Mouse (Mus musculus) myocyte (in vitro differentiated cells): ENCODE results near the gene Hdac7. TPM values are rescaled to one million over a fixed set of nuclear protein-coding genes. Genes with fewer than 3 reads are reported as not detected.

ENCODE experiments used
- H3K27me3 ChIP-seq: one replicate; pipeline ENCODE4 v1.6.1; 2011; ENCODE audit not compliant: control insufficient read depth, insufficient read depth, insufficient read length
- H3K36me3 ChIP-seq: one replicate; pipeline ENCODE4 v1.6.1; 2011; ENCODE audit not compliant: control insufficient read depth, insufficient read depth
- H3K4me2 ChIP-seq: one replicate; pipeline ENCODE4 v1.6.1; 2011; ENCODE audit warnings: low read depth, control low read depth
- H3K4me3 ChIP-seq: one replicate; pipeline ENCODE4 v1.5.1; 2011; ENCODE audit warnings: mild to moderate bottlenecking, control low read depth, moderate library complexity
- H3K79me2 ChIP-seq: one replicate; pipeline ENCODE4 v1.6.1; 2011; ENCODE audit not compliant: control insufficient read depth, insufficient read depth
- H3ac ChIP-seq: one replicate; pipeline ENCODE4 v1.6.1; 2011; ENCODE audit not compliant: control insufficient read depth, insufficient read length
- CEBPB ChIP-seq: IDR thresholded peaks from 2 replicates; pipeline ENCODE4 v1.6.1; 2011; ENCODE audit warnings: mild to moderate bottlenecking, moderate library complexity; ENCODE audit not compliant: poor library complexity, insufficient read depth, severe bottlenecking
- E2F4 ChIP-seq: IDR thresholded peaks from one replicate; pipeline ENCODE4 v1.6.1; 2011; ENCODE audit warnings: mild to moderate bottlenecking, control low read depth, moderate library complexity; ENCODE audit not compliant: insufficient read depth
- MAX ChIP-seq: IDR thresholded peaks from one replicate; pipeline ENCODE4 v1.6.1; 2011; ENCODE audit warnings: low read depth, mild to moderate bottlenecking, control low read depth
- MYOD1 ChIP-seq, 3 experiments: IDR thresholded peaks; one replicate each; pipeline ENCODE4 v1.6.1; 2011; ENCODE audit warnings: control low read depth in 2 of 3, low read depth in 2 of 3, mild to moderate bottlenecking in 2 of 3, moderate library complexity in 1 of 3; ENCODE audit not compliant: insufficient read length in 2 of 3, control insufficient read depth in 1 of 3
- MYOG ChIP-seq, 3 experiments: IDR thresholded peaks; one replicate each; pipeline ENCODE4 v1.6.1; 2011; ENCODE audit warnings: control low read depth in 2 of 3, low read depth in 2 of 3, mild to moderate bottlenecking in 2 of 3; ENCODE audit not compliant: insufficient read length in 2 of 3, control insufficient read depth in 1 of 3, insufficient read depth in 1 of 3
- POLR2A ChIP-seq: IDR thresholded peaks from one replicate; pipeline ENCODE4 v1.6.1; 2011; ENCODE audit warnings: low read depth, mild to moderate bottlenecking, control low read depth, moderate library complexity; ENCODE audit not compliant: insufficient read length
- POLR2AphosphoS2 ChIP-seq: IDR thresholded peaks from one replicate; pipeline ENCODE4 v1.6.1; 2011; ENCODE audit warnings: low read depth, control low read depth; ENCODE audit not compliant: insufficient read length
- REST ChIP-seq: IDR thresholded peaks from one replicate; pipeline ENCODE4 v1.6.1; 2011; ENCODE audit warnings: mild to moderate bottlenecking, control low read depth, moderate library complexity; ENCODE audit not compliant: insufficient read depth, insufficient read length
- SRF ChIP-seq: IDR thresholded peaks from one replicate; pipeline ENCODE4 v1.6.1; 2011; ENCODE audit warnings: low read depth; ENCODE audit not compliant: control insufficient read depth, insufficient read length
- TCF12 ChIP-seq: IDR thresholded peaks from one replicate; pipeline ENCODE4 v1.6.1; 2011; ENCODE audit warnings: mild to moderate bottlenecking, control low read depth; ENCODE audit not compliant: poor library complexity, insufficient read depth, severe bottlenecking
- TCF3 ChIP-seq: IDR thresholded peaks from one replicate; pipeline ENCODE4 v1.6.1; 2011; ENCODE audit warnings: low read depth, control low read depth; ENCODE audit not compliant: insufficient read length
- USF1 ChIP-seq: IDR thresholded peaks from one replicate; pipeline ENCODE4 v1.6.1; 2011; ENCODE audit warnings: low read depth, mild to moderate bottlenecking, control low read depth, moderate library complexity
- polyA plus RNA-seq: library from polyadenylated mRNA; unstranded; fragments of >200 nt; fragmentation: generic; extraction: Trizol; gene quantifications from one replicate; pipeline ENCODE4 v1.2.1, GENCODE M21; 2012; ENCODE audit warnings: missing spikeins

Hdac7 gene
- polyA plus RNA-seq, 1 experiment: 17.4 TPM

DNA sequence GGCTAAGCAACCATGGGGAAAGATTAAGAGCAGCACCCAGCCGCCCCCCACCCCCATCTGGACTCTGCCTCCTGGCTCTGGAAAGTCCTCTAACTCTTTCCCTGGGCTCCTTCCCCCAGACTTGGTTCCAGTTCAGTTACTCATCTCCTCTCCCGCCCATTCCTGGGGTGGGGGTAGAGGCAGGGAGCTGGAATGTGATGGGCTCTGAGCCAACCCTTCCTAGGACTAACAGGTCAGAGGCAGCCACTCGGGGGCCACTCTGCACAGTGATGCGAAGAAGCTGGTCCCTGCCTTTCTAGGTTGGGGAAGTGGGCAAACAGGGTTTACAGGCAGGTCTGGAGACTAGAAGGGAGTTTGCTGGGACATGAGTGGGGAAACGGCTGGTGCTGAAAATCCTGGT is 71.2 kb downstream of the Hdac7 start:
- no peaks in the 10 kb centered on the region for H3K36me3 ChIP-seq
- H3K4me3 ChIP-seq: no peak overlapping the region
- peaks cover 9% of the 10 kb centered on the region for H3K27me3 ChIP-seq
- TF ChIP-seq POLR2A (no peak), MYOG (IDR thresholded peaks at IDR 0.05; ENCODE audit: control insufficient read depth in 1 of 3, insufficient read depth in 1 of 3, insufficient read length in 2 of 3, low read depth in 2 of 3) (no peak), E2F4 (no peak), POLR2AphosphoS2 (no peak)
- no peaks in the 10 kb centered on the region for H3K79me2 ChIP-seq
- no peak overlapping the region for H3ac ChIP-seq
- peak overlapping the region; percentile 46 for H3K4me2 ChIP-seq

GRCm38 (mm10) chr15:97770280-97770679 is 74.0 kb downstream of the Hdac7 start:
- no peaks in the 10 kb centered on the region for H3K36me3 ChIP-seq
- TF ChIP-seq MYOG (IDR thresholded peaks at IDR 0.05; ENCODE audit: control insufficient read depth in 1 of 3, insufficient read depth in 1 of 3, insufficient read length in 2 of 3, low read depth in 2 of 3): no peak
- H3ac ChIP-seq: no peak overlapping the region
- H3K4me3 ChIP-seq: no peak overlapping the region
- no peaks in the 10 kb centered on the region for H3K79me2 ChIP-seq
- no peak overlapping the region for H3K4me2 ChIP-seq
- H3K27me3 ChIP-seq: peaks cover 23% of the 10 kb centered on the region

DNA sequence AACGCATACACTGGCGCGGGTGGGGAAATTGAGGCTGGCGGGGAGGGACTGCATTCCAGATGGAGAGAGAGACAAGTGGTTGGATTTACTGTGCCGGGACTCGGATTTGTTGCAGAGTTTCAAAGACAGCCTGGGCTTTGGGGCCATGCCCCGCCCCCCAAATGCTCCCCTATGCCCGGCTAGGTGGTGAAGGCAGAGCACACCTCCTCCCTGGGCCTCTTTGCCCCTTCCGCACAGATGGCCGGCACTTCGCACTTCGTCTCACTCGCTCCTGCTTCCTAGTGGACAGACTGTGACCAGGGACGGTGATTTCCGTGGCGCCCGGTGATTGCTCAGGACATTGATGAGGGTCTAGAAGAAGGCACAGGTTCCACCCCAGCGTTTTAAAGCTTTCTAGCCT is 76.1 kb downstream of the Hdac7 start:
- peaks cover 31% of the 10 kb centered on the region for H3K27me3 ChIP-seq
- no peaks in the 10 kb centered on the region for H3K36me3 ChIP-seq
- H3K79me2 ChIP-seq: no peaks in the 10 kb centered on the region
- H3K4me2 ChIP-seq: peak overlapping the region; percentile 86
- peak overlapping the region; percentile 16 for H3K4me3 ChIP-seq
- no peak overlapping the region for H3ac ChIP-seq
- no peak for TF ChIP-seq E2F4
- TF ChIP-seq MYOG (IDR thresholded peaks at IDR 0.05; ENCODE audit: control insufficient read depth in 1 of 3, insufficient read depth in 1 of 3, insufficient read length in 2 of 3, low read depth in 2 of 3): no peak
- TF ChIP-seq TCF3: no peak
- no peak for TF ChIP-seq POLR2A
- TF ChIP-seq TCF12: no peak
- TF ChIP-seq MYOD1 (IDR thresholded peaks at IDR 0.05; ENCODE audit: control insufficient read depth in 1 of 3, insufficient read length in 2 of 3, low read depth in 2 of 3): no peak
- TF ChIP-seq MAX: no peak
- TF ChIP-seq SRF: no peak
- TF ChIP-seq CEBPB: no peak
- no peak for TF ChIP-seq USF1
- TF ChIP-seq REST: no peak
- no peak for TF ChIP-seq POLR2AphosphoS2

- H3ac ChIP-seq: no peak within 1 kb of the TSS
- H3K4me3 ChIP-seq: peak within 1 kb of the TSS; percentile 16
- peak within 1 kb of the TSS; percentile 86 for H3K4me2 ChIP-seq
Observed at GRCm38 (mm10) chr15:97767280-97768186, 76.8 kb downstream of the Hdac7 start, which contains the start of gene Rapgef3. Gene Rapgef3, minus strand, starts transcription at chr15:97767972.

DNA sequence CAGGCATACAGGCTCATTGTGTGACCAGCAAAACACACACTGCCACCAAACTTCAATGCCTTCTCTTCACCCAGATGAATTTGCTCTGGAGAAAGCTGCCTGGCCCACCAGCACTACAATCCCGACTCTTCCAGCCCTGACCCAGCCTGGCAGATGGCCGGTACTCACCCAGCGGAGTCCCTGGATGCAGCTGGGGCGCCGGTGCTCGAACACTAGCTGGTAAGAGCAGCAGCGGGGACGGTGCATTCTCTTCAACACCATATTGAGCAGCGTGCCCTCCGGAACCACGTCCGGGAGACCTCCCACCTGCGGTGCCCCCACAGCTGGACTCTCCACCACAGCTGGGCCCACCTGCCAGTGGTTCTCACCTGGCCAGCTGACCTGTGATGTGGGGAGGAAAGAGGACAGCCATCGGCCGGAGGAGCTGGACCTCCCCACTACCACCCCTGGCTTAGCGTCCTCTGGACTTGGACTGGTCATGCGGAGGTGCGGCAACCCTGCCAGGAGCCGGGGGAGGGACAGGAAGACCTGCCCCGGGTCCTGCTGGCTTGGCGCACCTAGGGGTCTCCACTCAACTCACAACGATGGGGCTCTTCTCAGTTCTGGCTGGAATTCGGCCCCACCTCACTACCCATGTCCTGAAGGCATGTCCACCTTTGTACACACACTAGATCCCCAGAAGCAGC is 77.6 kb downstream of the Hdac7 start:
- no peak overlapping the region for H3ac ChIP-seq
- no peaks in the 10 kb centered on the region for H3K36me3 ChIP-seq
- no peak for TF ChIP-seq USF1
- no peak for TF ChIP-seq POLR2AphosphoS2
- no peak for TF ChIP-seq E2F4
- no peak for TF ChIP-seq SRF
- TF ChIP-seq MYOD1 (IDR thresholded peaks at IDR 0.05; ENCODE audit: control insufficient read depth in 1 of 3, insufficient read length in 2 of 3, low read depth in 2 of 3): no peak
- TF ChIP-seq MYOG (IDR thresholded peaks at IDR 0.05; ENCODE audit: control insufficient read depth in 1 of 3, insufficient read depth in 1 of 3, insufficient read length in 2 of 3, low read depth in 2 of 3): no peak
- no peak for TF ChIP-seq CEBPB
- no peak for TF ChIP-seq MAX
- no peak for TF ChIP-seq REST
- no peak for TF ChIP-seq TCF3
- TF ChIP-seq TCF12: no peak
- no peak for TF ChIP-seq POLR2A
- H3K79me2 ChIP-seq: no peaks in the 10 kb centered on the region
- peak overlapping the region; percentile 86 for H3K4me2 ChIP-seq
- H3K27me3 ChIP-seq: peaks cover 31% of the 10 kb centered on the region
- peak overlapping the region; percentile 16 for H3K4me3 ChIP-seq

More at GRCm38 (mm10) chr15:97767280-97768186, 76.8 kb downstream of the Hdac7 start, which contains the start of gene Rapgef3:
- H3K27me3 ChIP-seq: peaks cover 31% of the 10 kb centered on the region
- no peaks in the 10 kb centered on the region for H3K79me2 ChIP-seq
- no peaks in the 10 kb centered on the region for H3K36me3 ChIP-seq
- TF ChIP-seq TCF3 (no peak), POLR2AphosphoS2 (no peak), MAX (no peak), E2F4 (no peak), MYOD1 (IDR thresholded peaks at IDR 0.05; ENCODE audit: control insufficient read depth in 1 of 3, insufficient read length in 2 of 3, low read depth in 2 of 3) (peak in 1 of 3 experiments; percentile 30), USF1 (peak; percentile 59), MYOG (IDR thresholded peaks at IDR 0.05; ENCODE audit: control insufficient read depth in 1 of 3, insufficient read depth in 1 of 3, insufficient read length in 2 of 3, low read depth in 2 of 3) (peak in 1 of 3 experiments; percentile 21), TCF12 (no peak), SRF (no peak)
